Mouse (Mus musculus) monocyte, adult 2 months (primary cell): Measurements from ENCODE around the gene Pramel7.
"Not testable (repeated sequence)": the region's sequence is repeated elsewhere in the genome, so short reads cannot be mapped to it uniquely, and the experiment has no call there.

Experiments used
- DNase-seq, 2 experiments: peaks; one replicate each; pipeline ENCODE4 v3.0.0; 2022; ENCODE audit warnings: low spot score in 2 of 2, low read depth in 1 of 2

Pramel7 gene

GRCm38 (mm10) chr2:87496993-87497392, at the start of gene Pramel7:
Gene Pramel7 (minus strand): TSS chr2:87497093.
- DNase-seq, result not testable (repeated sequence)

DNA sequence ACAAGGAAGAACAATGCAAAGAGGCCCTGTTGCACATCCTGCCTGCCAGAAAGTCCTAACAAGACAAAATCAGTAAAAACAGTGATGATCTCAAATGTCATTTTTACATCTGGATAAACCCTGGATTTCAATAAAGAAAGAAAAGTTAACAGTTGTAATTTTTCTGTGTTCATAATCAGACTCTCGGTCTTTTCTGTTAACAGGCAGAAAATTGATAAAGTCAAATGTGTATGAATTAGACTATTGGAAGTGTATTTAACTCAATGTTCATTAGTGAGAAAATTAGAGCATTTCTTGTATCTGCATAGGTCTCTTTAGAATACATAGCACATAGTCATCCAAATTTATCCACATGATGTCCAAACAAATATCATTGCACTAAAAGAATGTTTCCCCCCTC, 48.5 kb upstream of the Pramel7 start, which contains the start of gene Olfr1128:
TSS of gene Olfr1128 (minus strand) at position 101 of the 400 bp plus-strand sequence.
- no peak for DNase-seq

DNA sequence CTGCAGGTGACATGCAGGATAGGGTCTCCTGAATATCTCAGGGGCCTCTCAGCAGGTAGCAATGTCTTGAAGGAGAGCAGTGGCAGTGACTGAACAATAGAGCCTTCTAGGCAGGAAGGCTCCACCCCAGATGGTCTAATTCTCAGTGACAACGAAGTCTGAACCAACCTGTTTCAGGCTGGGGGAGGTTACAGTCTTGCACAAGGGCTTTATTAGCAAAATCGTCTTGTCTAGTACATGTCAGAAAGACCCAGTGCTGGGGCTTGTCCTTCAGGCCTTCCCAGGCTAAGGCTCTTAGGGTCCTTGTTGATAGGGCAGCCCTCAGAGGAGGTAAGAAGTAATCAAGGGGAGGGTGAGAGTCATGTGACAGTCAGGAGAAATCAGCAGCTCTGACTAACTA, 37.9 kb upstream of the Pramel7 start:
- no peak for DNase-seq

DNA sequence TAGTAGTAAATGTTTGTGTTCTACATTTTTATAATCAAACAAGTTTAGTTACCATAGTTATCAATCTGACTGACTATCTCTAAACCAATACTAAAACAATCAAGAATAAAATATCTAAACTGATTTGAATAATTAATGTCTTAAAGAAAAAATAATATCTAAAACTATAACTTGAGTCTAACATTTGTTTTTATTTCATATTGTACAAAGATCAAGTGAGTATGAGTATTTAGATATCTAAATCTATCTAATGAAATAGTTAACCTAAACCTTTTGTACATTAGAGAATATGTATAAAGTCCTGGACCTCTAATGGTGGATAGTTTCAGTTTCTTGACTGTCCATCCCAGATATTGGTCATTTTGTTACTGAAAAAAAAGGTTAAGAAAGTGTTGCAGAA, 34.6 kb upstream of the Pramel7 start, which contains the start of gene Olfr153:
TSS of gene Olfr153 (plus strand) at position 301 of the 400 bp plus-strand sequence.
- DNase-seq, result no peak

- not testable (repeated sequence) for DNase-seq
Measured at GRCm38 (mm10) chr2:87525899-87526616, 29.2 kb upstream of the Pramel7 start.

- no peak for DNase-seq
Measured at GRCm38 (mm10) chr2:87520651-87521050, 23.8 kb upstream of the Pramel7 start.

DNA sequence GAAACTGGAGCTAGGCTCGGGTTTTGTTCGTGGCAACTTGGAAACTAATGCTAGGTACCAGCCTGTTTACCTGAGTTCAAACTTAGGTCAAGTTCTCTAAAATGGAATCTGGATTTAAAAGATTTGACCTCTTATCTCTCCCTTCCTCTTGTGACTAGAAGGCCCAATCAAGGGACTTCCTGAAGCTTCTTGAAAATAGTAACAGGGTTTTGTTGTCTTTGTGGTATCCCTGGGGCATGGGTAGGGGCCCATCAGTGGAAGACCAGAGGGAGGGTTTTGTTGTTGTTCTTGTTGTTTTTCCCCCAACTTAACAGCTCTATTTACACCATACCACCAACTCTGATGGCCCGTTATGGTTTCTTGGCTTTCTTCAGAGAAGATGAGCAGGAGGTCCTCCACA, 19.7 kb upstream of the Pramel7 start:
- no peak for DNase-seq

GRCm38 (mm10) chr2:87515457-87516060, 18.7 kb upstream of the Pramel7 start:
- DNase-seq, result no peak

- DNase-seq, result no peak
Measured at GRCm38 (mm10) chr2:87515046-87515445, 18.2 kb upstream of the Pramel7 start.

DNA sequence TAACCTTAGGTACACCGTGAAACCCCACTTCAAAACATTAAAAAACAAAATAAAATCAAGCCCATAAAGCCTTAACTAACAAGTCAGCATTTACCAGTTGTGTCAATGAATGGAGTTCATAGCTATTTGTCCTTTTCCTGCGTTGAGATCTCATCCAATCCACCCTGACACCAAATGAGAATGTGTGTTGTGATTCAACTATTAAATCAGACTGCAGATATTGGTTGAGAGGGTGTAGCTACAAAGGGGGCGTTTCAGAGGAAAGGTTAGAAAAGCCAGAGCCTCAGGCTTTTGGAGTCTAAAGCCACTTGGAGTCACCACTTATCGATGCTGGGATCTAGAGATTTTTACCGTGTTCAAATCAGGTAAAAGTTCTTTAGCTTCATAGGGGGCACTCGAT, 9.4 kb upstream of the Pramel7 start, which contains the start of gene Pramel6:
TSS of gene Pramel6 (plus strand) at position 301 of the 400 bp plus-strand sequence.
- DNase-seq, result no peak

DNA sequence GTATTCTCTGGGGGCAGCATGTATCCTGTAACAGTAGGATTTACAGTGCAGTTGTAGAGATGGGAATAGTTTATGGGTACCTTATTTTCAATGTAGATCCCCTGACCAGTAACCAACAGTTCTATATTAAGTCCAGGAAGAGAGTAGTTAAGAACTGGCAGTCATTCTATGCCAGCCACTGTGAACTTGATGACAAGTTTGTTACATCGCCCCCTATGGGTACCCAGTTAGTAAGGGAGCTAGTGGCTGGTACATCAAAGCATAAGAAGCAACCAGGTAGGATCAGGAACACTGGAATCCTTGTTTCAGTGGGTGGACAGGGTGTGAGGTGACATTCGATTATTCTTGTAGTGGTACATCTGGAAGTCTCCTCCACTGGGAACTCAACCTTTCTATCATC, 14.6 kb downstream of the Pramel7 start:
- DNase-seq, result no peak

DNA sequence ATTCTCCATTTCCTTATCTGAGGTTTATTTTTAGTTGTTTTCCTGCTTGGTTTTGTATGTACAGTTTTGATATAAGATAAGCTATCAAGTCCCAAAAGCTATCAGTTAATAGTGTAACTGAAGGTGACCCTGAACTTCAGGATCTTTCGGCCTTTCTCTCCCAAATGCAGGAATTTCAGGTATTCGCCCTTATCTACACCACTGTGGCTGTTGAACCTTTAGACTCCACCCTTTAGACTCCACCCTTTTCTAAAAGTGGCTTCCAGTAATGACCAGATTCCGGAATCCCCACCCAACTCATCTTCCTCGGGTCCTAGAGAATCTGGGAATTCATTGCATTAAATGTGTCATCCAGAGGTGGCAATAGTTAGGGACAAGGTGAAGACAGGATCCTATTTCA, 15.7 kb downstream of the Pramel7 start:
- no peak for DNase-seq

- DNase-seq, result no peak
Measured at GRCm38 (mm10) chr2:87480207-87480606, 16.7 kb downstream of the Pramel7 start.

- no peak for DNase-seq
Measured at GRCm38 (mm10) chr2:87461769-87462168, 35.1 kb downstream of the Pramel7 start.

DNA sequence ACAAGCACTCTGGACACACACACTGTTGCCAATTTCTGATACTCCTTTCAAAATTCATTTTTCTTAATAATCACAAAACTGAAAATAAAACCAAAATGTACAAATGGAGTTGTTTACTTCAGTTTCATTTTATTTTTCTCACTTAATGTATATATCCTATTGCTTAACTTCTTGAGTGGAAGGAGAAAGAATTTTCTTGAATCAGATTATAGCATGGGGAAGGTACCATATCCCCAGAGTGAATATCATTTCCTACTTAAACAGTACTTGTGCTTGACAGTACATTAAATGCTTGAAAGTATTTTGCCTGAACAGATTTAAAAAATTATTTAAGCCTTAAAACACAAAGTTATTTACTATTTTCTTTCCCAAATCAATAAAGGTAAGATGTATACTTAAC, 43.2 kb downstream of the Pramel7 start, which contains the start of gene Olfr1126:
TSS of gene Olfr1126 (plus strand) at position 301 of the 400 bp plus-strand sequence.
- no peak for DNase-seq
